Mouse (Mus musculus) heart, postnatal 0 days (tissue): ENCODE measurements around the gene Thsd7b. TPM values are rescaled to one million over a fixed set of nuclear protein-coding genes. Genes with fewer than 3 reads are reported as not detected.

ENCODE experiments used
- ATAC-seq: fragments of 200-750 bp; cut with Nextera tagmentation; 2 replicates; pipeline ENCODE4 v1.8.0; 2017; ENCODE audit warnings: low read depth, moderate number of reproducible peaks, moderate library complexity; ENCODE audit not compliant: insufficient read depth
- DNase-seq: peaks from one replicate; pipeline ENCODE4 v3.0.0-alpha.2; 2016; ENCODE audit warnings: low spot score
- H3K27ac ChIP-seq: fragments of 300-500 bp; sonication (generic); 2 replicates; pipeline ENCODE4 v1.5.1; 2014; ENCODE audit warnings: low read depth, mild to moderate bottlenecking
- H3K27me3 ChIP-seq: fragments of 300-500 bp; sonication (generic); 2 replicates; pipeline ENCODE4 v1.6.1; 2014; ENCODE audit warnings: low read length, mixed read lengths; ENCODE audit not compliant: control insufficient read depth, insufficient read depth
- H3K36me3 ChIP-seq: fragments of 300-500 bp; sonication (generic); replicated peaks from 2 replicates; pipeline ENCODE4 v1.6.1; 2014; ENCODE audit warnings: low read length, mixed read lengths; ENCODE audit not compliant: control insufficient read depth, insufficient read depth
- H3K4me1 ChIP-seq: fragments of 300-500 bp; sonication (generic); 2 replicates; pipeline ENCODE4 v1.6.1; 2014; ENCODE audit warnings: antibody characterized with exemption; ENCODE audit not compliant: control insufficient read depth, insufficient read depth
- H3K4me2 ChIP-seq: fragments of 300-500 bp; sonication (generic); 2 replicates; pipeline ENCODE4 v1.6.1; 2014; ENCODE audit warnings: low read depth, mild to moderate bottlenecking, low read length, moderate library complexity
- H3K4me3 ChIP-seq: fragments of 300-500 bp; sonication (generic); 2 replicates; pipeline ENCODE4 v1.5.1; 2014; ENCODE audit warnings: low read depth, low read length
- H3K9ac ChIP-seq: fragments of 300-500 bp; sonication (generic); replicated peaks from 2 replicates; pipeline ENCODE4 v1.6.1; 2014; ENCODE audit warnings: low read depth, low read length, mixed read lengths
- H3K9me3 ChIP-seq: fragments of 300-500 bp; sonication (generic); replicated peaks from 2 replicates; pipeline ENCODE4 v1.6.1; 2016; ENCODE audit warnings: low read length; ENCODE audit not compliant: control insufficient read depth
- CTCF ChIP-seq: IDR thresholded peaks from 2 replicates; pipeline ENCODE4 v1.5.1; 2016; ENCODE audit warnings: antibody characterized with exemption, control low read depth, low read depth
- EP300 ChIP-seq: IDR thresholded peaks from 2 replicates; pipeline ENCODE4 v1.6.1; 2016; ENCODE audit warnings: antibody characterized with exemption, low read depth
- WGBS: fragments of 180-500 bp; shearing (Covaris S2); extraction: QIAGEN DNeasy Blood & Tissue Kit; methylation state at CpG from one replicate; pipeline ENCODE4 v1.1.7; 2014; 5-methylcytosine and 5-hydroxymethylcytosine counted together
- polyA plus RNA-seq: library from polyadenylated mRNA; unstranded; fragments of >200 nt; fragmentation: Nextera tagmentation; extraction: Ambion mirVana; gene quantifications from 2 replicates; pipeline ENCODE4 v1.2.1, GENCODE M21; 2015
- total RNA-seq: library from RNA; depleted of rRNA; stranded (reverse); fragments of >200 nt; gene quantifications from 2 replicates; pipeline ENCODE4 v1.2.3, GENCODE M21; 2014; ENCODE audit warnings: low replicate concordance

Thsd7b gene
- total and polyA plus RNA-seq, 2 experiments from 2014 or later: 0.57 to 1.2 TPM

- TF ChIP-seq EP300 (no peak), CTCF (no peak)
These were observed 439.6 kb downstream of the Thsd7b start for GRCm38 (mm10) chr1:129712706-129713105.

GRCm38 (mm10) chr1:129713571-129713970 lies 440.5 kb downstream of the Thsd7b start:
- Histone ChIP-seq H3K4me3 (no peak overlapping the region), H3K4me1 (no peaks in the 10 kb centered on the region), H3K4me2 (no peak overlapping the region), H3K9me3 (no peaks in the 10 kb centered on the region), H3K27me3 (no peaks in the 10 kb centered on the region), H3K27ac (no peak overlapping the region), H3K9ac (no peak overlapping the region), H3K36me3 (no peaks in the 10 kb centered on the region)
- TF ChIP-seq CTCF: no peak
- TF ChIP-seq EP300: no peak
- no peak for ATAC-seq
- DNase-seq: no peak
- WGBS: 71% methylated on average over 3 of the region's 3 CpGs

More at GRCm38 (mm10) chr1:129712706-129713105, 439.6 kb downstream of the Thsd7b start:
- Histone ChIP-seq H3K4me2 (no peak overlapping the region), H3K9me3 (no peaks in the 10 kb centered on the region), H3K27ac (no peak overlapping the region), H3K4me1 (no peaks in the 10 kb centered on the region), H3K4me3 (no peak overlapping the region), H3K36me3 (no peaks in the 10 kb centered on the region), H3K27me3 (no peaks in the 10 kb centered on the region), H3K9ac (no peak overlapping the region)
- no peak for DNase-seq
- 90% methylated on average over 3 of the region's 3 CpGs for WGBS
- no peak for ATAC-seq

GRCm38 (mm10) chr1:129719592-129719991 lies 446.5 kb downstream of the Thsd7b start:
- ATAC-seq (no peak), DNase-seq (no peak)
- H3K9ac ChIP-seq: no peak overlapping the region
- no peak for TF ChIP-seq EP300
- peak; percentile 46 for TF ChIP-seq CTCF
- no peak overlapping the region for H3K27ac ChIP-seq
- no peak overlapping the region for H3K4me3 ChIP-seq
- no peak overlapping the region for H3K4me2 ChIP-seq
- no peaks in the 10 kb centered on the region for H3K27me3 ChIP-seq
- H3K4me1 ChIP-seq: no peaks in the 10 kb centered on the region
- no peaks in the 10 kb centered on the region for H3K9me3 ChIP-seq
- no peaks in the 10 kb centered on the region for H3K36me3 ChIP-seq

DNA sequence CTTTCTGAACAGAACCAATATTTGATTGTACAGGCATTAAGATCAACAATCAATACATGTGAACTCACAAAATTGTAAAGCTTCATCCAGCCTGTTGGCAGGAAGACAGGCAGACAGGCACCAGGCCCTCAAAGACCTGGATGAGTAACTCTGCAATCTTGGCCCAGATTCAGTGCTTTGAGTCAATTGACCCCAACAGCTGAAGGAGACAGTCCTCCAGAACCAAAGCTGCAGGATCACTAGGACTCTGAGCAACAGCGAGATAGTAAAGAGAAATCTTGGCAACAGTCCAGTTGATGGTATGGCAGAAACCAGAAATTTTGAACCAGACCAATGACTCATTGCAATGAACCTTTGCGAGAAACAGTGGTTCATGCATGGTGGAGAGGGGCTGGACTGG lies 458.9 kb downstream of the Thsd7b start:
- no peaks in the 10 kb centered on the region for H3K4me1 ChIP-seq
- H3K9ac ChIP-seq: no peak overlapping the region
- H3K9me3 ChIP-seq: no peaks in the 10 kb centered on the region
- H3K4me3 ChIP-seq: no peak overlapping the region
- H3K27ac ChIP-seq: no peak overlapping the region
- no peaks in the 10 kb centered on the region for H3K27me3 ChIP-seq
- ATAC-seq: no peak
- 62% methylated on average over 2 of the region's 2 CpGs for WGBS
- DNase-seq: no peak
- TF ChIP-seq CTCF: no peak
- no peak for TF ChIP-seq EP300
- no peaks in the 10 kb centered on the region for H3K36me3 ChIP-seq
- no peak overlapping the region for H3K4me2 ChIP-seq

DNA sequence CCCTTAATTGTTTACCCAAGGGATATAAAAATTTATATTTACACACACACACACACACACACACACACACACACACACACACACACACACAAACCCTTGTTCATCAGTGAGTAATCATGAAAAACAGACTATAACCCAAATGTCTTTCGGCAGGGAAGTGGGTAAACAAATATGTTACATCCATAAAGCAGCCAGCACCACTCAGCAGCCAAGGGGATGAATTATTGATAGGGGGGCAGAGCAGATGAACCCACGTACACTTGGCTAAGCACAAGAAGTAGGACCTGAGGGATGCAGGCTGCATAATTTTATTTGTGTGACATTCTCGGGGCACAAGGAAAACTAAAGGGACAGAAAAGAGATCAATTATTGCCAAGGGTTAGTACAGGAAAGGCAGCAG lies 474.5 kb downstream of the Thsd7b start:
- H3K4me1 ChIP-seq: no peaks in the 10 kb centered on the region
- no peak for DNase-seq
- ATAC-seq: no peak
- H3K4me3 ChIP-seq: no peak overlapping the region
- H3K36me3 ChIP-seq: no peaks in the 10 kb centered on the region
- H3K27me3 ChIP-seq: no peaks in the 10 kb centered on the region
- no peak overlapping the region for H3K27ac ChIP-seq
- no peak overlapping the region for H3K9ac ChIP-seq
- H3K9me3 ChIP-seq: no peaks in the 10 kb centered on the region
- WGBS: 79% methylated on average over 3 of the region's 3 CpGs
- no peak overlapping the region for H3K4me2 ChIP-seq
- TF ChIP-seq EP300 (no peak), CTCF (no peak)

- ATAC-seq: no peak
- no peak overlapping the region for H3K9ac ChIP-seq
- H3K9me3 ChIP-seq: no peaks in the 10 kb centered on the region
- no peaks in the 10 kb centered on the region for H3K36me3 ChIP-seq
- DNase-seq: no peak
- no peak overlapping the region for H3K27ac ChIP-seq
- WGBS: 48% methylated on average over 1 of the region's 1 CpGs
- TF ChIP-seq CTCF (no peak), EP300 (no peak)
- H3K4me2 ChIP-seq: no peak overlapping the region
- no peak overlapping the region for H3K4me3 ChIP-seq
- no peaks in the 10 kb centered on the region for H3K4me1 ChIP-seq
- no peaks in the 10 kb centered on the region for H3K27me3 ChIP-seq
These were observed 483.6 kb downstream of the Thsd7b start for GRCm38 (mm10) chr1:129756548-129757240.
